Mouse (Mus musculus): ENCODE results near the gene Fut8. TPM values are rescaled to one million over a fixed set of nuclear protein-coding genes. Genes with fewer than 3 reads are reported as not detected.

Fut8 gene
- polyA plus RNA-seq, 1 experiment from 2014 or later, result 10.1 TPM

- no peak for ATAC-seq
- no peak overlapping the region for H3K27ac ChIP-seq (ENCODE audit: low read depth, low read length)
- TF ChIP-seq CTCF (IDR thresholded peaks at IDR 0.05; ENCODE audit: low read depth), result no peak
Measured at GRCm38 (mm10) chr12:77292375-77293258, 54.7 kb downstream of the Fut8 start.

GRCm38 (mm10) chr12:77296119-77296518 is 58.2 kb downstream of the Fut8 start:
- Histone ChIP-seq H3K9me3 (ENCODE audit: control insufficient read depth) (no peaks in the 10 kb centered on the region), H3K27ac (ENCODE audit: low read depth, low read length) (no peak overlapping the region), H3K4me3 (ENCODE audit: low read depth, low read length) (no peak overlapping the region), H3K4me2 (replicated peaks; ENCODE audit: low read depth) (no peak overlapping the region), H3K9ac (ENCODE audit: low read depth, low read length) (no peak overlapping the region), H3K4me1 (replicated peaks; ENCODE audit: control insufficient read depth, insufficient read depth, low read length) (no peaks in the 10 kb centered on the region), H3K36me3 (ENCODE audit: control insufficient read depth, insufficient read depth) (no peaks in the 10 kb centered on the region), H3K27me3 (replicated peaks; ENCODE audit: control insufficient read depth, insufficient read depth, low read length) (no peaks in the 10 kb centered on the region)
- no peak for TF ChIP-seq CTCF (IDR thresholded peaks at IDR 0.05; ENCODE audit: low read depth)
- 78% methylated on average over 1 of the region's 1 CpGs for WGBS
- no peak for ATAC-seq

More at GRCm38 (mm10) chr12:77292375-77293258, 54.7 kb downstream of the Fut8 start:
- H3K4me1 ChIP-seq (replicated peaks; ENCODE audit: control insufficient read depth, insufficient read depth, low read length), result no peaks in the 10 kb centered on the region
- H3K9ac ChIP-seq (ENCODE audit: low read depth, low read length), result no peak overlapping the region
- H3K4me2 ChIP-seq (replicated peaks; ENCODE audit: low read depth), result no peak overlapping the region
- no peaks in the 10 kb centered on the region for H3K27me3 ChIP-seq (replicated peaks; ENCODE audit: control insufficient read depth, insufficient read depth, low read length)
- H3K36me3 ChIP-seq (ENCODE audit: control insufficient read depth, insufficient read depth), result no peaks in the 10 kb centered on the region
- H3K9me3 ChIP-seq (ENCODE audit: control insufficient read depth), result no peaks in the 10 kb centered on the region
- 72% methylated on average over 4 of the region's 4 CpGs for WGBS
- no peak overlapping the region for H3K4me3 ChIP-seq (ENCODE audit: low read depth, low read length)

GRCm38 (mm10) chr12:77297114-77297513 is 59.2 kb downstream of the Fut8 start:
- H3K4me3 ChIP-seq (ENCODE audit: low read depth, low read length), result no peak overlapping the region
- WGBS, result 86% methylated on average over 4 of the region's 4 CpGs
- H3K4me2 ChIP-seq (replicated peaks; ENCODE audit: low read depth), result no peak overlapping the region
- no peak for TF ChIP-seq CTCF (IDR thresholded peaks at IDR 0.05; ENCODE audit: low read depth)
- H3K27ac ChIP-seq (ENCODE audit: low read depth, low read length), result no peak overlapping the region
- no peak for ATAC-seq
- H3K4me1 ChIP-seq (replicated peaks; ENCODE audit: control insufficient read depth, insufficient read depth, low read length), result no peaks in the 10 kb centered on the region
- H3K36me3 ChIP-seq (ENCODE audit: control insufficient read depth, insufficient read depth), result no peaks in the 10 kb centered on the region
- no peaks in the 10 kb centered on the region for H3K27me3 ChIP-seq (replicated peaks; ENCODE audit: control insufficient read depth, insufficient read depth, low read length)
- H3K9ac ChIP-seq (ENCODE audit: low read depth, low read length), result no peak overlapping the region
- no peaks in the 10 kb centered on the region for H3K9me3 ChIP-seq (ENCODE audit: control insufficient read depth)

- WGBS, result 79% methylated on average over 2 of the region's 2 CpGs
- H3K9ac ChIP-seq (ENCODE audit: low read depth, low read length), result no peak overlapping the region
- no peak for ATAC-seq
- no peaks in the 10 kb centered on the region for H3K36me3 ChIP-seq (ENCODE audit: control insufficient read depth, insufficient read depth)
- H3K4me2 ChIP-seq (replicated peaks; ENCODE audit: low read depth), result no peak overlapping the region
- H3K27ac ChIP-seq (ENCODE audit: low read depth, low read length), result no peak overlapping the region
- no peaks in the 10 kb centered on the region for H3K9me3 ChIP-seq (ENCODE audit: control insufficient read depth)
- H3K27me3 ChIP-seq (replicated peaks; ENCODE audit: control insufficient read depth, insufficient read depth, low read length), result no peaks in the 10 kb centered on the region
- H3K4me1 ChIP-seq (replicated peaks; ENCODE audit: control insufficient read depth, insufficient read depth, low read length), result no peaks in the 10 kb centered on the region
- no peak for TF ChIP-seq CTCF (IDR thresholded peaks at IDR 0.05; ENCODE audit: low read depth)
- H3K4me3 ChIP-seq (ENCODE audit: low read depth, low read length), result no peak overlapping the region
Measured at GRCm38 (mm10) chr12:77297858-77298257, 59.9 kb downstream of the Fut8 start.

- WGBS, result 95% methylated on average over 1 of the region's 1 CpGs
- H3K36me3 ChIP-seq (ENCODE audit: control insufficient read depth, insufficient read depth), result no peaks in the 10 kb centered on the region
- no peaks in the 10 kb centered on the region for H3K4me1 ChIP-seq (replicated peaks; ENCODE audit: control insufficient read depth, insufficient read depth, low read length)
- no peak overlapping the region for H3K27ac ChIP-seq (ENCODE audit: low read depth, low read length)
- H3K9me3 ChIP-seq (ENCODE audit: control insufficient read depth), result no peaks in the 10 kb centered on the region
- H3K9ac ChIP-seq (ENCODE audit: low read depth, low read length), result no peak overlapping the region
- H3K4me3 ChIP-seq (ENCODE audit: low read depth, low read length), result no peak overlapping the region
- TF ChIP-seq CTCF (IDR thresholded peaks at IDR 0.05; ENCODE audit: low read depth), result no peak
- H3K27me3 ChIP-seq (replicated peaks; ENCODE audit: control insufficient read depth, insufficient read depth, low read length), result no peaks in the 10 kb centered on the region
- no peak for ATAC-seq
- H3K4me2 ChIP-seq (replicated peaks; ENCODE audit: low read depth), result no peak overlapping the region
Measured at GRCm38 (mm10) chr12:77302011-77302410, 64.1 kb downstream of the Fut8 start.

- Histone ChIP-seq H3K27ac (ENCODE audit: low read depth, low read length) (no peak overlapping the region), H3K4me1 (replicated peaks; ENCODE audit: control insufficient read depth, insufficient read depth, low read length) (no peaks in the 10 kb centered on the region), H3K4me2 (replicated peaks; ENCODE audit: low read depth) (no peak overlapping the region), H3K36me3 (ENCODE audit: control insufficient read depth, insufficient read depth) (no peaks in the 10 kb centered on the region), H3K9me3 (ENCODE audit: control insufficient read depth) (no peaks in the 10 kb centered on the region), H3K27me3 (replicated peaks; ENCODE audit: control insufficient read depth, insufficient read depth, low read length) (no peaks in the 10 kb centered on the region), H3K4me3 (ENCODE audit: low read depth, low read length) (no peak overlapping the region), H3K9ac (ENCODE audit: low read depth, low read length) (no peak overlapping the region)
- no peak for TF ChIP-seq CTCF (IDR thresholded peaks at IDR 0.05; ENCODE audit: low read depth)
- ATAC-seq, result no peak
Measured at GRCm38 (mm10) chr12:77303367-77303766, 65.4 kb downstream of the Fut8 start.

All from intestine, postnatal 0 days (tissue).